Mouse (Mus musculus): ENCODE results near the gene Itgb5.

- TF ChIP-seq POLR2A (IDR thresholded peaks at IDR 0.05; ENCODE audit: borderline replicate concordance, low read depth, low read length) = no peak
- TF ChIP-seq CTCF (IDR thresholded peaks at IDR 0.05; ENCODE audit: low read depth, low read length) = no peak
Observed at GRCm38 (mm10) chr16:33967283-33967640, 137.8 kb downstream of the Itgb5 start.

Data from bone marrow macrophage, adult 2 months (primary cell).